Mouse (Mus musculus) lung, embryonic 14.5 days (tissue): ENCODE results near the gene Dppa3. TPM values are rescaled to one million over a fixed set of nuclear protein-coding genes. Genes with fewer than 3 reads are reported as not detected.

Source experiments
- ATAC-seq: fragments of 200-750 bp; cut with Nextera tagmentation; 2 replicates; pipeline ENCODE4 v1.8.0; 2017; ENCODE audit warnings: mild to moderate bottlenecking, moderate TSS enrichment, moderate library complexity; ENCODE audit not compliant: insufficient read depth
- DNase-seq: peaks from one replicate; pipeline ENCODE4 v3.0.0-alpha.2; 2015
- H3K27ac ChIP-seq: fragments of 300-500 bp; sonication (generic); 2 replicates; pipeline ENCODE4 v1.5.1; 2014; ENCODE audit warnings: low read depth, mild to moderate bottlenecking, moderate library complexity
- H3K27me3 ChIP-seq: fragments of 300-500 bp; sonication (generic); 2 replicates; pipeline ENCODE4 v1.6.1; 2014; ENCODE audit warnings: low read length, control low read depth; ENCODE audit not compliant: insufficient read depth
- H3K36me3 ChIP-seq: fragments of 300-500 bp; sonication (generic); 2 replicates; pipeline ENCODE4 v1.6.1; 2014; ENCODE audit warnings: control low read depth; ENCODE audit not compliant: insufficient read depth
- H3K4me1 ChIP-seq: fragments of 300-500 bp; sonication (generic); 2 replicates; pipeline ENCODE4 v1.6.1; 2014; ENCODE audit warnings: antibody characterized with exemption, control low read depth; ENCODE audit not compliant: insufficient read depth
- H3K4me2 ChIP-seq: fragments of 300-500 bp; sonication (generic); 2 replicates; pipeline ENCODE4 v1.6.1; 2014; ENCODE audit warnings: mild to moderate bottlenecking
- H3K4me3 ChIP-seq: fragments of 300-500 bp; sonication (generic); 2 replicates; pipeline ENCODE4 v1.5.1; 2014; ENCODE audit warnings: low read depth, low read length
- H3K9ac ChIP-seq: fragments of 300-500 bp; sonication (generic); 2 replicates; pipeline ENCODE4 v1.6.1; 2014
- H3K9me3 ChIP-seq: fragments of 300-500 bp; sonication (generic); 2 replicates; pipeline ENCODE4 v1.6.1; 2016; ENCODE audit warnings: low read depth, low read length, control low read depth
- CTCF ChIP-seq: IDR thresholded peaks from 2 replicates; pipeline ENCODE4 v1.5.1; 2016; ENCODE audit warnings: antibody characterized with exemption, low read depth
- WGBS: fragments of 180-500 bp; shearing (Covaris S2); extraction: QIAGEN DNeasy Blood & Tissue Kit; methylation state at CpG from one replicate; pipeline ENCODE4 v1.1.7; 2014; 5-methylcytosine and 5-hydroxymethylcytosine counted together
- polyA plus RNA-seq: library from polyadenylated mRNA; unstranded; fragments of >200 nt; fragmentation: Nextera tagmentation; extraction: Ambion mirVana; gene quantifications from 2 replicates; pipeline ENCODE4 v1.2.1, GENCODE M21; 2014

The Dppa3 gene
- polyA plus RNA-seq, 1 experiment from 2014 or later: not detected

DNA sequence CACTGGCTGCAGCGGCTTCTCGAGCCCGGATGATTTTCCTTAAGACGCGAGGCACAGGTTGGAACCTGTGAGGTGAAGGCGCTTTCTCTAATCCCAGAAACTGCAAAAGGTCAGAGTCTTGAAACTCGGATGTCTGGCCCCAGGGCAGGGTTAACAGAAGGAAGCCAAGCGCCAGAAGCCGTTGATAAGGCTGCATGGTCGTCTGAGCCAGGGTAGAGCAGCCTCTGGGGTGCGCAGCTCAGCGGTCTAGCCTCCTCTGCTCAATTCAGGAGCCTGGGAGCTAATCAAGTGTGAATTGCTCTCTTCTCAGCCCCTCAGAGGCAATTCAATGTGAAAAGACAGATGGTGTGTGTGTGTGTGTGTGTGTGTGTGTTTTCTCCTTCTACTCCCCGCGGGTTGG, 16.4 kb upstream of the Dppa3 start, which contains the start of gene Gdf3:
Gene Gdf3 (minus strand): TSS at position 317 of the 400 bp plus-strand sequence.
- TF ChIP-seq CTCF: no peak
- peaks cover 3% of the 10 kb centered on the region; the same call in 1 of the 2 replicates for H3K27me3 ChIP-seq
- no peaks in the 10 kb centered on the region for H3K9me3 ChIP-seq
- H3K4me2 ChIP-seq: no peak within 1 kb of the TSS
- H3K9ac ChIP-seq: no peak within 1 kb of the TSS
- 29% methylated on average over 14 of the region's 14 CpGs for WGBS
- H3K36me3 ChIP-seq: no peaks in the 10 kb centered on the region
- no peaks in the 10 kb centered on the region for H3K4me1 ChIP-seq
- no peak within 1 kb of the TSS for H3K4me3 ChIP-seq
- ATAC-seq (no peak), DNase-seq (no peak)
- H3K27ac ChIP-seq: no peak within 1 kb of the TSS

DNA sequence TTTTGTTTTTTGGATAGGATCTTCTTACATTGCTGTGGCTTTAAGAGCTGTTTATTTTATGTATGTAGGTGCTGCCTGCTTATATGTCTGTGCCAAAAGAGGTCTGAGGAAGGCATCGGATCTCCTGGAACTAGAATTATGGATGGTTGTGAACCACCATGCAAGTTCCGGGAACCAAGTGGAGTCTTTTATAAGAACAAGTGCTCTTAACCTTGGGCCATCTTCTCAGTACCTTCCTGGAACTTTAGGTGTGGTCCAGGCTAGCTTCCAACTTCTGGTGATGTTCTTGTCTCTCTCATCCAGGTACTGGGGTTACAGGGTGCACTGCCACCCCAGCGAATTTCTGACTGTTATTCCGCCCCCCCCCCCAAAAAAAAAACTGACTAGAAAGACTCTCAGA, 13.8 kb upstream of the Dppa3 start:
- Histone ChIP-seq H3K4me1 (no peaks in the 10 kb centered on the region), H3K9ac (no peak overlapping the region), H3K36me3 (no peaks in the 10 kb centered on the region), H3K9me3 (no peaks in the 10 kb centered on the region), H3K4me3 (no peak overlapping the region), H3K27me3 (peaks cover 3% of the 10 kb centered on the region; the same call in 1 of the 2 replicates), H3K27ac (no peak overlapping the region), H3K4me2 (no peak overlapping the region)
- DNase-seq (no peak), ATAC-seq (no peak)
- whole genome bisulfite sequencing: 84% methylated on average over 4 of the region's 4 CpGs
- TF ChIP-seq CTCF: no peak

DNA sequence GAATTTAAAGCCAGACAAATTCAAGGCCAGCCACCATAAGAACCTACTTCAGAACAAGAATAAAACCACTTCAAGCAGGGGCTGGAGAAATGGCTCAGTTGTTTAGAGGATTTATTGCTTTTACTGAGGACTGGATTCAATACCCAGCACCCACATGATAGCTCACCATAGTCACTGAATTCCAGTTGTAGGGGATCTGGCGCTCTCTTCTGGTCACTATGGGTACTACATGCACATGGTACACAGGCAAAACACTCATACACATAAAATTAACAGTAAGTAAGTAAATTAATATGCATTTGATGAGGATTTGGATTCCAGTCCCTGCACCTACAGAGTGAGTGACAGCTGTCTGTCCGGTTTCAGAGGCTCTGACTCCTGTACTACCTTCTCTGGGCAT, 12.2 kb upstream of the Dppa3 start:
- peaks cover 3% of the 10 kb centered on the region; the same call in 1 of the 2 replicates for H3K27me3 ChIP-seq
- no peak overlapping the region for H3K4me3 ChIP-seq
- no peaks in the 10 kb centered on the region for H3K36me3 ChIP-seq
- DNase-seq: peak; percentile 16
- H3K4me1 ChIP-seq: no peaks in the 10 kb centered on the region
- no peak overlapping the region for H3K9ac ChIP-seq
- no peak overlapping the region for H3K4me2 ChIP-seq
- ATAC-seq: no peak
- WGBS: 51% methylated on average over 2 of the region's 2 CpGs
- peak; percentile 52 for TF ChIP-seq CTCF
- H3K27ac ChIP-seq: no peak overlapping the region
- H3K9me3 ChIP-seq: no peaks in the 10 kb centered on the region

DNA sequence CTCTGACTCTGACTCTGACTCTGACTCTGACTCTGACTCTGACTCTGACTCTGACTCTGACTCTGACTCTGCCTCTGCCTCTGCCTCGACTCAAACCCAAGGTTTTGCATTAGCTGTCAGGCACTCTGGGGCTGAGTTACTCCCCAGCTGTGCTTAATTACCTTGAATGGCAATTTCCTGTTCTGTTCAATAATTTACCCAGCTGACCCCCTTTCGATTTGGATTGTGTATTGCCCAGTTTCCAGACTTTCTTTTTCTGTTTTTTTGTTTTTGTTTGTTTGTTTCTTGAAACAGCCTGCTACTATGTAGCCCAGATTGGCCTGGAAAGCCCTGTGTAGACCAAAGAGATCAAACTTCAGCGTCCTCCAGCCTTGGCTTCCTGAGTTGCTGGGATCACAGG, 10.2 kb upstream of the Dppa3 start:
- H3K27me3 ChIP-seq: no peaks in the 10 kb centered on the region
- no peak overlapping the region for H3K9ac ChIP-seq
- DNase-seq (no peak), ATAC-seq (no peak)
- no peak overlapping the region for H3K4me3 ChIP-seq
- H3K27ac ChIP-seq: no peak overlapping the region
- no peaks in the 10 kb centered on the region for H3K36me3 ChIP-seq
- 52% methylated on average over 3 of the region's 3 CpGs for WGBS
- no peak for TF ChIP-seq CTCF
- H3K4me2 ChIP-seq: no peak overlapping the region
- H3K9me3 ChIP-seq: no peaks in the 10 kb centered on the region
- H3K4me1 ChIP-seq: no peaks in the 10 kb centered on the region

DNA sequence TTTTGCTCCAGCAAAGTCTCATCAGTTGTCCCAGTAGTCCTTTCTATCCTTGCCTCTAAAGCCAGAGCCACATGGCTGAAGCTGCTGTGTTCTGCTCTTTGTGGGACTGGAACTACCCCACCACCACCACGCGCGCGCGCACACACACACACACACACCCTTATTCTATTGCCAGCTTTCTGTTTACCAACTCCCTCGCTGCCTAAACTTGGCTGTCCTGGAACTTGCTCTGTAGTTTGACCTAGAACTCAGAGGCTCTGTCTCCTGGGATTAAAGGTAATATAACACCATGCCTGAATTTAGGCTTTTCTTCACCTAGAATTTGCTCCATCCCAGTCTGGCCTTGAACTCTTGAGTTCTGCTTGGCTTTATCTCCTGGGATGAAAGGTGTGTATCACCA, 5.1 kb upstream of the Dppa3 start:
- Histone ChIP-seq H3K4me2 (no peak overlapping the region), H3K4me1 (no peaks in the 10 kb centered on the region), H3K27ac (no peak overlapping the region), H3K36me3 (no peaks in the 10 kb centered on the region), H3K4me3 (no peak overlapping the region), H3K27me3 (no peaks in the 10 kb centered on the region), H3K9me3 (no peaks in the 10 kb centered on the region), H3K9ac (no peak overlapping the region)
- no peak for ATAC-seq
- DNase-seq: no peak
- no peak for TF ChIP-seq CTCF
- 92% methylated on average over 6 of the region's 6 CpGs for WGBS

DNA sequence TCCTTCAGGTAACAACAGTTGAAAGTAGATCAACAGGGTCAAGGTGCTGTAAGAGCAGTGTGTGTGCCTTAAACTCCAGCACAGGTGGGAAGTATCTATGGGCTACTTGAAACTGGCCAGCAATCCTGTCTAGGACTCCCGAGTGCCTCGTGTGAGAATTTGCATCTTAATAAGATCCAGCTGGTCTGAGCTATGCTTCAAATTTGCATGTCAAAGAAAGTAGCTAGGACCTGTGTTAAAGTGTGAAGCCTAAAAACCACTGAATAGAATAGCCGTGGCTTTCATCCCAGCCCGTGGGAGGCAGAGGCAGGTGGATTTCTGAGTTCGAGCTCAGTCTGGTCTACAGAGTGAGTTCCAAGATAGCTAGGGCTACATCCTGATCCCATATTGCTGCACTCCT, 1.7 kb upstream of the Dppa3 start:
- Histone ChIP-seq H3K27me3 (0 out of 2 replicates have a peak, but pooled peaks cover 3% of the 10 kb centered on the region), H3K36me3 (no peaks in the 10 kb centered on the region), H3K4me2 (no peak overlapping the region), H3K9ac (no peak overlapping the region), H3K27ac (no peak overlapping the region), H3K4me1 (no peaks in the 10 kb centered on the region), H3K9me3 (no peaks in the 10 kb centered on the region), H3K4me3 (no peak overlapping the region)
- DNase-seq: no peak
- ATAC-seq: no peak
- no peak for TF ChIP-seq CTCF
- WGBS: 48% methylated on average over 5 of the region's 5 CpGs

DNA sequence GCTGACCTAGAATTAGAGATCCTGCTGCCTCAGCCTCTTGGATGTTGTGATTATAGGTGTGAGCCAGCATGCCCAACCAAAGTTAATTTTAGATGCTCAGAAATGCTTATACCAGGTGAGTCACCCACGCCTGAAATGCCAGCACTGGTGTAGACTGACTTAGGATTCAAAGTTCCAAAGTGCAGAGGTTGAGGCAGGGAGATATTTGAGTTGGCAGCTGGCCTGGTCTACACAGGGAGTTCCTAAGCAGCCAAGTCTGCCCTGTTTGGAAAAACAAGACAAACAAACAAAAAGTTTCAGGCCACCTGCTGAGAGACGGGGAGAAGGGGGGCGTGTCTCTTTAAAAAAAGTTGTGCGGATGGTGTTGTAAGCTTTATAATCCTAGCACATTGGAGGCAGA, 1.1 kb upstream of the Dppa3 start:
- Histone ChIP-seq H3K4me2 (no peak overlapping the region), H3K4me3 (no peak overlapping the region), H3K27me3 (0 out of 2 replicates have a peak, but pooled peaks cover 3% of the 10 kb centered on the region), H3K9ac (no peak overlapping the region), H3K4me1 (no peaks in the 10 kb centered on the region), H3K36me3 (no peaks in the 10 kb centered on the region), H3K9me3 (no peaks in the 10 kb centered on the region), H3K27ac (no peak overlapping the region)
- DNase-seq (no peak), ATAC-seq (no peak)
- TF ChIP-seq CTCF: no peak
- WGBS: 76% methylated on average over 4 of the region's 4 CpGs
